Mouse (Mus musculus) gastrocnemius, postnatal 4 days (tissue): ENCODE results near the gene Aqp11. TPM values are rescaled to one million over a fixed set of nuclear protein-coding genes. Genes with fewer than 3 reads are reported as not detected.

Experiments
- DNase-seq, 2 experiments: peaks; one replicate each; pipeline ENCODE4 v3.0.0; 2021 to 2022; ENCODE audit warnings: low spot score in 2 of 2, mixed read lengths in 2 of 2
- total RNA-seq, 2 experiments: library from RNA; stranded (reverse); gene quantifications; 2 replicates each; pipeline ENCODE4 v1.2.3; 2021

Gene Aqp11
- total RNA-seq, 2 experiments from 2014 or later, result 2.6 to 3.1 TPM

DNA sequence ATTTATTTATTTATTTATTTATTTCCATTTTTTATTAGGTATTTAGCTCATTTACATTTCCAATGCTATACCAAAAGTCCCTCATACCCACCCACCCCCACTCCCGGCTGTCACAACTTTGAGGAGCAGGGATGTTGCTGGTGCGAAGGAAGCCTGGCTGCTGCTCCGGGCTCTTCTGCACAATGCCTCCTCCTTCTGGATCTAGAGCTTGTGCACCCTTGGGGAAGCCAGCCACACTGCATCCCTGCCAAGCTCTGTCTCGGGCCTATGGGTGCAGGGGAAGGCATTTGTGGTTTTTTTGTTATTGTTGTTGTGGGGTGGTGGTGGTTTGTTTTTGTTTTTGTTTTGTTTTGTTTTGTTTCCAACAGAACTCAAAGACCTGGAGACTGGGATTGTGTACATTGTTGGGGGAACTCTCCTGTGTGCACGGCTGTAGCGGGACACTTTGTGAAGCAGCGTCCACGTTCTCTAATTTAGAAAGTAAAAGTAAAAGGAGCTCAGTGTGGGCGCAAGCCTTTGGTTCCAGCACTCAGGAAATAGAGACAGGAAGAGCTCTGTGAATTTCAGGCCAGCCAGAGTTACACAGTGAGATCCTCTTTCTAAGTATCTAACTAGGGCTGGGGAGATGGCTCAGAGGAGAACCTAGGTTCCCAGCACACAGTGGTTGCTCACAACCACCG, 10.6 kb upstream of the Aqp11 start:
- DNase-seq, result peak in 1 of 2 experiments; percentile 23

DNA sequence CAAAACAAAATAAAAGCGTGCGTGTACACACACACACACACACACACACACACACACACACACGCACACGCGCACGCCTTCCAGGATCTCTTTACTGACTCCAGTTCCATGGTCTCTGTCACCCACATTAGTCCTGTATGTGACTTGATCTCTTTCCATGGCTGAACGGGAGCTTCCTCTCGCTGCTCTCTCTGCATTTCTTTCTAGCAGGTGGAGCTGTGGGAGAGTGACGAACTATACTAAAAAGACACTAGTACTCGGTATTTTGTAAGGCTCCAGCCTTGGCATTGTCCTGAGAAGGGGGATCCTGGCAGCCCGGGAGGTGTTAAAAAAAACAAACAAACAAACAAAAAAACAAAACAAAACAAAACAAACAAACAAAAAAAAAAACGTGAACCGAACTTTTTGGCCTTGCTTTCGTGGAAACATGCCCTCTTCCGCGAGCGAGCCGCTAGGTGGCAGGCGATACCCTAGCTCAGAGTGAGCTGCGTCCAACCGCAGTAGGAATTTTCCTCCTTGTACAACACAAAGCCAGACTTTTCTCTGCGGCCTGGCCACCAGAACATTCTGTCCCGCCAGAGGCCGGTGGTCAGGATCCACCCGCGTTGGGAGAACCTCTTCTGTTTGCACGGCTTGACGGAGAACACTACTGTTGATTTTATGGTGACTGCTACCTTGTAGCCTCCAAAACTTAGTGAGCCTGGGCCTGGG, 9.9 kb upstream of the Aqp11 start:
- peak; percentile 58 to 86 for DNase-seq

DNA sequence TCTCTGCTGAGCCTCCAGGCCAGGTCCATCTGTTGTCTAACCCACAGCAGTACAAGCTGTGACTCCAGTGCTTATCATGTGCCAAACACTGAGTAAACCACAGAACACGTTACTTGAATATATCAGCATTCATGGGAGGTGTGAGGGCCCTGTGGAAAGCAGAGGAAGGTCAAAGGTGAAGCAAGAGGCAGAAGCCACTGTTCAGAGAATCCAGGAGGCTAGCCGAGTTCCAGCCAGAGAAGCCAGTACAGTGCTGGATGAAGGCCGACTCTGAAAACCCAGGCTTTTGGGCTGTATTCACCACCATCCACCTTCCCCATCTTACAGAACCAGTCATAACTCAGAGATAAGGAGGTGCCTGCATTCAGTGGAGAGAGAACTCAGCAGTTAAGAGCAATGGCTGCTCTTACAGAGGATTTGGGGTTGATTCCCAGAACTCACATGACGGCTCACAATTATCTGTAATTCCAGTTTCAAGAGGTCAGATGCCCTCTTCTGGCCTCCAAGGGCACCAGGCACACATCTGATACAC, 9.2 kb upstream of the Aqp11 start:
- no peak for DNase-seq

DNA sequence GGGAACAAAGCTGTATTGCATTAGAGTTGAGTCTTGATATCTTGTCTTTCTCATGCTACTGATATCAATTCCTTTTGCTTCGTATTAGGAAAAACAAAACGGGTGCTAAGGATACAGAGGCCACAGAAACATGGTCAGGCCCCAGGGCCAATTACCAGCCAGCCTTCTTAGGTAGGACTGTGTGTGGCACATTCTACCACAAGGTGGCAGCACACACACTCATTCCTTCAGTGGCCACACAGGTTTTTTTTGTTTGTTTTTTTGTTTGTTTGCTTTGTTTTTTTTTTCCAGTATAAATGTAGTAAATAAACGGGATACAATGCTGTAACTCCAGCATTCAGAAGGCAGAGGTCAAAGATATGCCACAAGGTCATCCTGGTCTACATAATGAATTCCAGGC, 7.2 kb upstream of the Aqp11 start:
- peak in 1 of 2 experiments; percentile 54 for DNase-seq

DNA sequence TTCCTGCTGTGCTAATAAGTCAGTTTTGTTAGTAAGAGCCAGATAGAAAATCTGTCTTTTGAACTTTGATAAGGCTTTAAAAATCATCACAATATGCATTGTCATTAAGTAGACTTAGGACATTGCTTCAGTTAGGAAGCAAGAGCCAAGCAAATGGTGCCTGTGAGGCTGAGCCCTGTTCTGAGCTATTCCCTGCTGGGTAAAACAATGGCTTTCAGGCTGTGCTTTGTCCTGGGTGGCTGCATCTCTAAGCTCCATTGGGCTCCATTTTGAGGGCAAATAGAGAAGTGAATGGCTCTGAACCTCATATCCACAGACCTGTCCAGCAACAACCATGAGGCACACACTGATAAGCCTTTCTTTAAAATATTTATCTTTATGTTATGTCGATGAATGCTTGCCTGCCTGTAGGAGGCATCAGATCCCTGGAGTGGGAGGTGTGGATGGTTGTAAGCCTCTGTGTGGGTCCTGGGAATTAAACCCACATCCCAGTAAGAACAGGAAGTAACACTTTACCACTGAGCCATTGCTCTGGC, 3.7 kb upstream of the Aqp11 start:
- DNase-seq, result no peak

DNA sequence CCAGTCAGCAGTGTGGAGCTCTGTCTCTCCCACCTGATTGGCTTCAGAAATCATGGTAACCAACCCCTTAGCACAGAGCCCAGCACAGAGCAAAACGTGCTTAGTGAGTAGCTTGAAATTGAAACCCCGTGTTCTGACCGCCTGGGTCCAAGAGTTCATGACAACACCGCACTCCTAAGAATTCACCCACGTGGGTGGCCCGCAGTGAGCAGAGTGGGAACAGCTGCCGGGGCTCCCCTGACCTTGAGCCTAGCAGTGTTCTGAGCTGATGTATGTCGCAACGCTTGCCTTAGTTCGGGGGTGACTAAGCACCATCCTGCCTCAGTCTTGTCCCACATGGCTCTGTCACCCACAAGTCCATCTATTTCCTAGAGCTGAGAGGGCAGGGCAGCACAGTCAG, 2.9 kb upstream of the Aqp11 start:
- no peak for DNase-seq

DNA sequence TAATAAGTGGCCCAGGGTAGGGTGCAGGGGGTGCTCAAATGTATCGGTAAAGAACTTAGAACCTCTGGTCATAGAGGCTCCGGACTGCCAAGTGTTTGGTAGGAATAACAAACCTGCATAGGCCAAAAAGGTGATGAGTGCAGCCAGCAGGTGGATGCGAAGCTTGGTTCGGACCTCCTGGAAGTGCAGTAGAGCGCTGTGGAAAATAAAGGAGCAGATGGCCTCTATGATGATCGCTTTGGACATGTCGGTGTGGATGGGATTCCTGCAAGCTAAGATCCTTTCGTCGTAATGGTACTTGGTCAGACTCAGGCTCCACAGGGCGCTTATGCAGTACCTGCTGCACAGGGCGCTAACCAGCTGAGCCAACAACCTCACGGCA, 842 bp downstream of the Aqp11 start:
- no peak for DNase-seq

DNA sequence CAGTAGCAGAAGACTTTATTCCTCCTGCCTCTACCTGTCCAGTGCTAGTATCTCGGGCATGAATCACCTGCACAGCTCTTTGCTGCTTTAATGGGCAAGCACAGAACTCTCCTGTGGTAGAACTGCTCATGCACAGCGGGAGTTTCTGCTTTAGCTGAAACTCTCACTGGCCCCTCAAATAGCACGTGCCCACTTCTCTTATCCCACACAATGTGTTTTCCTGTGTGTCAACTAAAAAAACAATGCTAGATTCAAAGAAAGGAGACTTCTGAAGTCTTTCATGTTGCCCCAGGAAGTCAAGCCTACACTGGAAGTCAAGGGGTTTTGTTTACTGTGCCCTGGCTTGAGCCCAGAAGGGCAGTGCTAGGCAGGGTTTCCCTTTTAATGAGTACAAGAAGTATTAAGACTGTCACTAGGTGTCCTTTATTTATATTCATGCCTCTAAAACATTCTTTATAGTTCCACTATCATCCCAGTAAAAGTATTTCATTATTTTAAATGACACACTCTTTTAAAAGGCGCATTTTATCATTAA, 2.1 kb downstream of the Aqp11 start:
- DNase-seq, result no peak

DNA sequence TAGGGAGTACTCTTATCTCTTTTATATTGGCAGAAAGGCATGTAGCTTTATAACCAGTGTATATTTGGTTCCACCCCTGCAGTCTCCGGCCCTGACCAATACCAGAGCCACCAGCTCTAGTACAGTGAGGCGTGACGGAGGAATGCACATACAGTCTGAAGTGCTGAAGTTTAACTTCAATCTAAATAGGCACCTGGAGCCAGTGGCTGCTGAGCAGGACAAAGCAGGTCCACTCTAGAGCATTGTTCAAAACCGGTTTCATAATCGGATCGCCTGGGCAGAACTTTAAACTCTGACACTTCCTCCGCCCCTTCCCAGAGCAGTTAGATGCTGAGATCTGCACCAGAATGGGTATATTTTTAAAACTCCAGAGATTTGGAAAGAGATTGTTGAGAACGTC, 3.1 kb downstream of the Aqp11 start:
- no peak for DNase-seq

DNA sequence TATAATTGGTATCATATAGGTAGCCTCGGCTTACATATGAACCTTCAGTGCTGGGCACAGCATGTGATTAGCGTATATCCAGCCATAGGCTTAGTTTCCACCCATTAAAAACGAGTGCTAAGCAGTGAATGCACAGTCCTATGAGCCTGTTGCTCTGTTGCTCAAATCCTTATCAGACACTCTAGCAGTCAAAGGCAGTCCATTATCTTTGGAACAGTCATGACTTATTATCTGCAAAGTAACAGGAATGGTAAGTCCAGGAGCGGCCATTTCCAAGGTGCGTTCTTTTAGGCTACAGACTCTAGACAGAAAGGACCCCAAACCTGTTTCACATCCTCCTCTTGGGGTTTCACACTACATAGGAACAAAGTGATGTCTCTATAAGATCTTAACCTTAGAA, 4.5 kb downstream of the Aqp11 start:
- DNase-seq, result no peak

DNA sequence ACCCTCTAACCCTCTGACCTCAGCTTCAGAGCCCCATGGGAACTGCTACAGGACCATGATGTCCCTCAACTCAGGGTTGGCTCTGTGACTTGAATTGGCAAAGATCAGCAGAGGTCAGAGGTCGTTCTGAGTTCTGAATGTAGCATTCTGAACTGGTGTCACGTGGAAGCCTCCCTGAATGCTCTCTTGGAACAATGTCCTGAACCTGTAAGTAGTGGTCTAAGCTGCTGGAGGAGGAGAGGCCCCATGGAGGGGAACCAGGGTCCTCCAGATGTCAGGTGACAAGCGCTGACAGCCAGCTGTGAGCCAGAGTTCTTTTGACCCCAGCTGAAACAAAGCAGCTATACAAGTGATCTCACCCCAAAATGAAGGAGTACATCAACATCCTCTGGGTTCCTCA, 7.7 kb downstream of the Aqp11 start:
- no peak for DNase-seq

DNA sequence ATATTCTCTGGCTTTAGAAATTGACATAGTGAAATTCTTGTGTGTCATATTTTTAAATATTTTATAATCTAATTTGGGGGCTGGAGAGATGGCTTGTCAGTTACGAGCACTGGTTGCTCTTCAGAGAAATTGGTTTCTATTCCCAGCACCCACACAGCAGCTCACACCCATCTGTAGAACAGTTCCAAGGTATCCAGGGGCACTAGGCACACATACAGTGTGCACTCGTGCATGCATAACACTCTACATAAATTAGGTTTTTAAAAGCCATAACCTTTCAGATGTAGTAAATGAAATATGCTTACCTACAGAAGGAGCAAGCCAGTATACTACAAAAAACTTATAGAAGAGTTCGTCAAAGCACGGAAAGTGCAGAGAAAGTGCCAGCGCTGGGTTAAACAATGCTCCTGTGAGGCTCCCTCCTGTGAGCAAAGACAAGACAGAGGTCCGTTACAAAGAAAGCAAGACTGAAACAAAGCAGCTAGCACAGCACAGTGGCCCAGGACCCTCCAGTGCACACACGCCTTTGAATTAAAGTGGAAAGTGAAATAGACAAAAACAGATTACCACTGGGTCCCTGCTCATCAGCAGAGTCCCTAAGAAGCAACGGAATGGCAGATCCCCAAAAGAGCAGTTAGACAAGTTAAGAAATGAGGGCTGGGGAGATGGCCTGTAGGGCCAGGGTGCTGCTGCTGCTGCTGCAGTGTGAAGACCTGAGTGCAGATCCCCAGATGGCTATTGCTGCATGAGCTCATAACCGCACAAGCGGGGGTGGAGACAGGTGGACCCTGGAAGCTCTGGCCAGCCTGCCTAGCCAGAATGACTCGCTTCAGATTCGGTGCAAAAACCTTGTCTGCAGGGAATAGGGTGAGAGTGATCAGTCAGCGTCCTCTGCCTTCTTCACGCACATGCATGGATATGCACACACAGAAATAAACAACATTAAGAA, 9.1 kb downstream of the Aqp11 start:
- no peak for DNase-seq

DNA sequence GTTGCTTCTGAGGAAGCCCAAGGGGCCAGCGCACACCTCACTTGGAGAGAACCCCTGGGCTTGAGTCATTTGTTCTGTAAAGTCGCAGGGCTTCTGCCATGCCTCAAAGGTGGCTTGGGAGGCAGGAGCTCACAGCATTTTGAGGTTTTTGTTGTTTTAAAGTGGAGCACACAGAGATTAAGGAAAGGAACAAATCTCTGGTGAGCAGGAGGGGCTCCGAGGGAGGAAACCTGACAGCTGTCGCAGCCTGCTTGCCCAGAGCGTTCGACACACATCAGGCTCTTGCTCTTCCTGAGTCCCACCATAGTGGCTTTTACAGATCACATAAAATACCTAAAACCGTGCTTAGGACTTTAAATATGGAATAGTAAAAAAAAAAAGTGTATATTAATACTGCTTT, 11.3 kb downstream of the Aqp11 start:
- no peak for DNase-seq

DNA sequence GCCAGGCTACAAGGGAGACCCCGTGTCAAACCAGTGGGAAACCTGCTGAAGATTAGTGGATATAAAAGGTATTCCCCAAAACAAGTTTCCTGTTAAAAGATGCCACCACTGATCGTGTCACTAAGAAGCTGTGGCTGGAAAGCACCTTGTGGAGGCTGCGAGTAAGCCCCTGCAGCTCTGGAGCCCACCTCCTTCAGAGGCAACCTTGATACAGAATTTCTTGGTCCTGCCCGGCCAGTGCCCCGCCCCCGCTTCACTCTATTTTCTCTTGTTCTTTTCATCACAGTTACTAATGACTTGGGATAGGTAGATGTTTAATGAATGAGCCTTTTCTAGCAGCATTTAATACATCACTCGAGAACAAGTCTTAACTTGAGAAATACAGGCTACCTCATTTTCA, 12.0 kb downstream of the Aqp11 start:
- DNase-seq, result no peak

DNA sequence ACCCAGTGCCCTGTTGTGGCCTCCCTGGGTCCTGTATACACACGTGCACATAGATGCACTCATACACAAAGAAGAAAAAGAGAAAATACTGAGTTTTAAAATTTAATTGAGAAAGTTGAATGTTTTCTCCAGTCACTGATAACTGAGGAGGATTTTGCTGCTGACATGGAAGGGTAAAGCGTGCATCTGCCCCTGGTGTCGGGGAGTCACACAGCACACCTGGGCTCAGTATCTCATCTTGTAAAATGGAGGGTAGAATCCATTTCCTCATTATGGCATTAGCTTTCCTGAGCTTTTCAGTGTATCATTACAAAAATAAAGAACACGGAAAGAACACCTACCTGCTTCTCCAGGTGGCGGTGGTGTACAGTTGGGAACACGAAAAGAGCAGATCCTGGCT, 12.7 kb downstream of the Aqp11 start:
- no peak for DNase-seq

DNA sequence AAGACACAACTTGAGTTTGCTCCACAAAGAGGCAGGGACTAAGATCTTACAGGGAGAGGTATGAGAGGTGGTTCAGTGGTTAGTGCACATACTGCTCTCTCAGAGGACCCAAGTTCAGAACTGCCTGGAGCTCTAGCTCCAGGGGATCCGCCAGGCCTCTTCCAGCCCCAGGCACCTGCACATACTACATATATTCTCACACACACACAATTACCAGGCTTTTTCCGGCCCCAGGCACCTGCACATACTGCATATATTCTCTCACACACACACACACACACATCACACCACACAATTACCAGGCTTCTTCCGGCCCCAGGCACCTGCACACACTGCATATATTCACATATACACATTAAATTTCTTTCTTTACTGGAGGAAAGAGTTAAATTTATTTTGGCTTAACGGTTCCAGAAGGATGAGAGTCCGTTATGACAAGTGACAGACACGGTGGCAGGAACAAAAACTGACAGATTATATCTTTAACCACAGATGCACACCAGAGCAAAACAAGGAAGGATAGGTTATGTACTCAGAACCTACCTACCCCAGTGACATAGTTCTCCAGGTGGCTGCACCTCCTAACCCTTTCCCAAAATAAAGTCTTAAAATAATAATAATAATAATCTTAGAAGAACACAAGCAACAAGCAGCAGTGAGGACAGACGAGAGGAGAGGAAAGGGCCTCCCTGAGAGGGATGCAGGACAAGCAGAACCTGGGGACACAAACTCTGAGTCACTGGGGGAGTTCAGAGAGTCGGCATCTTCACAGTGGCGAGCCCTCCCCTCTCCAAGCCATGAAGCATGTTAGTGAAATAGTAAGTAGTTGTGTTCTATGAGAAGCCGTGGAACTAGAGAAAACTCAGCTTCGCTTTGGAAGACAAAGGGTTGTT, 14.2 kb downstream of the Aqp11 start:
- DNase-seq, result no peak

DNA sequence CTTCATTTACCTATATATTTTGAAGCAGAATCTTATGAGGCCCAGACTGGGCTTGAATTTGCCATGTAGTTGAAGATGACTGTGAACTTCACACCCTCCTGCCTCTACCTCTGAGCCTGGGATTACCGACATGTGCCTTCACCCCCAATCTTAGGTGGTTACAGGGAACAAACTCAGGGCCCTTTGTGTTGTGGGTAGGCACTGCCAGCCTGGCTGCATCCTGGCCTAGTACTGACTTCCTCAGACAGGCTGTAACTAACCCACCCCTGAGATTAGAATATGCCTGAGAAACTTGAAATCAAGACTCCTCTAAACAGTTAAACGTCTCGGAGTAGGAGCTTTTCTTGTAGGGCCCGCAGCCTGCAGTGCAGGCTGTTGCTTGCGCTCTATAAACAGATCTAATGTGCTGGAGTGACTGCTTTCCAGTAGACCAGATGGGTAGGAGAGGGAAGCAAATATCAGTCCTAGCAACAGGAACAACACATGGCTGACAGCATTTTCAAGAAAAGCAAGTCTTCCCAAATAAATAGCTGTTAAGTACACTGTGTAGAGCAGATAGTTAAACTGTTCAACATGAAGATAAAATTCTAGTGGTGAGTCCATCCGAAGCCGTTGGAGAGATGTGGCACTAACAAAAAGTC, 15.7 kb downstream of the Aqp11 start:
- DNase-seq, result no peak

DNA sequence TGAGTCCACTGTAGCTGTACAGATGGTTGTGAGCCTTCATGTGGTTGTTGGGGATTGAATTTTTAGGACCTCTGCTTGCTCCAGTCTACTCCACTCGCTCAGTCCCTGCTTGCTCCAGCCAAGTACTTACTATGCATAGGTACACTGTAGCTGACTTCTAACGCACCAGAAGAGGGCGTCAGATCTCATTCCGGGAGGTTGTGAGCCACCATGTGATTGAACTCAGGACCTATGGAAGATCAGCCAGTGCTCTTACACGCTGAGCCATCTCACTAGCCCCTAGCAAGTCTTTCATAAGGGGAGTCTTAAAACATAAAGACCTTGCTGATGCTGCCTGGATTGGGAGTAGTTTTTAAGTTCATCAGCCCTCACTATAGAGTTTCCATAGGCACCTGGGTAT, 18.0 kb downstream of the Aqp11 start:
- DNase-seq, result no peak

DNA sequence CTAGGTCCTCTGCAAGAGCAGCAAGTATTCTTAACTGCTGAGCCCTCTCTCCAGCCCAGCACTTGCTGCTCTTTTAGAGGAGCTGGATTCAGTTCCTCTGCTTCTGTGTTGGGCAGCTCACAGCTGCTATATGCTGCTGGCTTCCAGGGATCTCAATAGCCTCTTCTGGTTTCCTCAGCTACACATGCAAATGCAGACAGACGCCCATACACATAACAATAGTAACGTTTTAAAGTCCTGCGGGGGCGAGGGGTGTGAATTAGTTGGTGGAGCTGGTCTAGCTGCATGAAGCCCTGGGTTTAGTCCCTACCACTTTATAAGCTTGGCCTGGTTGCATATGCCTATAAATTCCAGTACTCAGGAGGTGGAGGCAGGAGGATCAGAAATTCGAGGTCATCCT, 19.0 kb downstream of the Aqp11 start:
- DNase-seq, result no peak

DNA sequence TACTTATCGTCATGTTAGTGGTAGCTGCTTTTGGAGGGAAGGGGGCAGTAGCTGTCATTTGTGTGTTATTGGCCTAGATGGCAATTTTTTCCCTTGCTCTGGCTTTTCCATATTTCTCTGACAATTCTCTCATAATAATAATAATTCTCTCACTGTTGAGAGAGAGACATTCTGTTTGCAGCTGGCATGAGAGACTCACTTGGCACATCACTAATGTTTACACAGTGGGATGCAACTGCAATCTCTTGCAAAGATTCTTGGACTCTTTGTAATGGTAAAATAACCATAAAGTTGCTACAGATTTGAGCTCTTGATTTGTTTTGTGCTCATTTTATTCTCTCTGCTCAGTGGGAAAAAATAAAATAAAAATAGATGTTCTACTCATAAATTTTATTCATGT, 20.8 kb downstream of the Aqp11 start:
- DNase-seq, result no peak
